In the genomic region with DNA sequence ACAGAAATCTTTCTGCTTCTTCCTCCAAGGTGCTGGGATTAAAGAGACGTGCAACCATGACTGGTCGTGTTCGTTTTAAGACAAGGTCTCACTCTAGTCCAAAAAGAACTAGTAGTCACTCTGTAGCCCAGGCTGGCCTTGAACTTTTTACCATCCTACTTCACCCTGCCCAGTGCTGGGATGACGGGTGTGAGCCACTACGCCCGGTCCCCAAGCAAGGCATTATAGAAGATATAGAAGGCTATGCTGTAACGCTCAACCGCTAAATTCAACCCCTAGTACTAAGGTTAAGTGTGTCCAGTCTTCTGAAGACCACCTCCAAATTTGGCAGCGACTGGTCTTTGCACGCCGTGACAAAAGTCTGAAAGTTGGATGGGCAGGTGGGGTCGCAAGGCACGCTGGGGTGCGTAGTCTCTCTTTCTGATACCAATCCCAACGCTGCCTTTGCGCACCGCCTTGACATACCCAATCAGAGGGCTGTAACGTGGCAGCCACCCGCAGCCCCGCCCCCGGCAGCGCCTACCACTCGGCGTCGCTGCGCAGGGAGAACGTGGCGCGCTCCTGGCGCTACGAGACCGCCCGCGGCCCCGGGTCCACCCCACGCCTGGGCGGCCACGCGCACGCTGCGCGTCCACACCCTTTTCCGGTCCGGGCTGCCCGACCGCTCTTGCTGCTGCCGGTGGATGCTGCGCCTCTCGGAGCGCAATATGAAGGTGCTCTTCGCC, we compare ENCODE assay signal across 8 mouse cellular contexts. TPM values are rescaled to one million over a fixed set of nuclear protein-coding genes. Genes with fewer than 3 reads are reported as not detected.
DNase-seq lines count a peak whose midpoint lies in the region; ATAC-seq lines count a peak whose summit lies in the region.

A gene (plus strand): TSS at position 640 of the 725 bp plus-strand sequence.

- peak within 1 kb of the TSS; percentile 74 to 83 for H3K4me3 ChIP-seq in heart, embryonic 14.5 days (ENCODE audit: control insufficient read depth in 1 of 2, insufficient read depth in 1 of 2, low read depth in 1 of 2, low read length in 2 of 2)
- H3K4me3 ChIP-seq in liver, embryonic 13.5 days (replicated peaks), result peak within 1 kb of the TSS; percentile 85
- H3K4me3 ChIP-seq in stomach, embryonic 16.5 days (replicated peaks; ENCODE audit: low read length), result peak within 1 kb of the TSS; percentile 83

- H3K4me2 ChIP-seq in heart, embryonic 14.5 days (ENCODE audit: low read length), result peak within 1 kb of the TSS; percentile 88
- peak within 1 kb of the TSS; percentile 78 for H3K4me2 ChIP-seq in liver, embryonic 13.5 days
- peak within 1 kb of the TSS; percentile 83 for H3K4me2 ChIP-seq in stomach, embryonic 16.5 days (ENCODE audit: low read depth, low read length)

- peaks cover 3 to 15% of the 10 kb centered on the region in 2 experiments for H3K4me1 ChIP-seq in heart, embryonic 14.5 days (ENCODE audit: control insufficient read depth in 2 of 2, insufficient read depth in 2 of 2, low read length in 2 of 2)
- H3K4me1 ChIP-seq in liver, embryonic 13.5 days (replicated peaks), result peaks cover 34% of the 10 kb centered on the region
- peaks cover 12% of the 10 kb centered on the region for H3K4me1 ChIP-seq in stomach, embryonic 16.5 days (ENCODE audit: control insufficient read depth, insufficient read depth, low read length)

- peak; percentile 93 for DNase-seq in c-Kit-negative CD71-positive TER-119-positive erythroid progenitor cells, embryonic 14.5 days (ENCODE audit: low read depth, low spot score)
- DNase-seq in fibroblast of lung, adult 2 months (ENCODE audit: low read depth), result peak; percentile 94
- DNase-seq in kidney, postnatal 14 days, result peak; percentile 99
- peak; percentile 98 for DNase-seq in liver, embryonic 13.5 days
- peak; percentile 98 for DNase-seq in neural tube, embryonic 10.5 days (ENCODE audit: extremely low spot score, low spot score)

- 3% methylated on average over 51 of the region's 51 CpGs for WGBS in heart, embryonic 14.5 days
- WGBS in liver, embryonic 13.5 days (ENCODE audit: insufficient replicate concordance), result under 1% methylated on average over 51 of the region's 51 CpGs
- under 1% methylated on average over 51 of the region's 51 CpGs for WGBS in stomach, embryonic 16.5 days

- H3K9me3 ChIP-seq in heart, embryonic 14.5 days (ENCODE audit: control insufficient read depth, low read length), result no peaks in the 10 kb centered on the region
- no peaks in the 10 kb centered on the region for H3K9me3 ChIP-seq in liver, embryonic 13.5 days (replicated peaks)
- no peaks in the 10 kb centered on the region for H3K9me3 ChIP-seq in stomach, embryonic 16.5 days (replicated peaks; ENCODE audit: control insufficient read depth, low read length)

- no peaks in the 10 kb centered on the region for H3K27me3 ChIP-seq in heart, embryonic 14.5 days (ENCODE audit: control insufficient read depth, insufficient read depth, low read length)
- H3K27me3 ChIP-seq in liver, embryonic 13.5 days, result no peaks in the 10 kb centered on the region
- H3K27me3 ChIP-seq in stomach, embryonic 16.5 days (ENCODE audit: control insufficient read depth, insufficient read depth, low read length), result no peaks in the 10 kb centered on the region

- H3K9ac ChIP-seq in heart, embryonic 14.5 days (ENCODE audit: low read length), result peak within 1 kb of the TSS; percentile 87
- peak within 1 kb of the TSS; percentile 92 for H3K9ac ChIP-seq in liver, embryonic 13.5 days
- peak within 1 kb of the TSS; percentile 81 for H3K9ac ChIP-seq in stomach, embryonic 16.5 days (ENCODE audit: low read length)

- ATAC-seq in CD4-positive, CD25-positive, alpha-beta regulatory T cell, adult 4 months, result peak; percentile 98
- peak; percentile 96 for ATAC-seq in heart, embryonic 14.5 days (ENCODE audit: insufficient number of reproducible peaks, insufficient read depth, low FRiP score, low read depth)
- peak; percentile 95 for ATAC-seq in liver, embryonic 13.5 days (ENCODE audit: low read depth)
- ATAC-seq in stomach, embryonic 16.5 days (ENCODE audit: insufficient read depth, low FRiP score), result peak; percentile 99

- peak within 1 kb of the TSS; percentile 59 to 63 for H3K27ac ChIP-seq in heart, embryonic 14.5 days (replicated peaks in 1 of 2; ENCODE audit: control insufficient read depth in 1 of 2, insufficient read depth in 1 of 2, low read depth in 2 of 2, low read length in 2 of 2)
- H3K27ac ChIP-seq in liver, embryonic 13.5 days, result peak within 1 kb of the TSS; percentile 89
- H3K27ac ChIP-seq in stomach, embryonic 16.5 days (ENCODE audit: low read length), result peak within 1 kb of the TSS; percentile 80

- peaks cover 31% of the 10 kb centered on the region for H3K36me3 ChIP-seq in heart, embryonic 14.5 days (ENCODE audit: control insufficient read depth, insufficient read depth, low read length)
- peaks cover 32% of the 10 kb centered on the region for H3K36me3 ChIP-seq in liver, embryonic 13.5 days
- H3K36me3 ChIP-seq in stomach, embryonic 16.5 days (ENCODE audit: control insufficient read depth, insufficient read depth, low read length), result peaks cover 7% of the 10 kb centered on the region; the same call in 1 of the 2 replicates

RNA-seq across cellular contexts. Expression of the gene that starts here (rescaled TPM):
- 100 to 1,000 TPM; 439 to 492 TPM for polyA plus RNA-seq in CD4-positive, CD25-positive, alpha-beta regulatory T cell, adult 4 months (2017; shearing (Covaris generic))
- polyA plus RNA-seq in heart, embryonic 14.5 days (2014; fragmentation: Nextera tagmentation; extraction: Ambion mirVana), result 362 and 403 TPM in 2 replicates
- 380 and 383 TPM in 2 replicates for polyA plus RNA-seq in liver, embryonic 13.5 days (2015; fragmentation: Nextera tagmentation; extraction: Ambion mirVana)
- 835 and 861 TPM in 2 replicates for polyA plus RNA-seq in stomach, embryonic 16.5 days (2015; fragmentation: Nextera tagmentation; extraction: Ambion mirVana)

Comparison
In these comparisons a context has a peak if more than half of its experiments do, and no peak if none do; other contexts are left out.
1. Peak in every context shown above with its lines: DNase-seq, ATAC-seq, H3K4me3 ChIP-seq and H3K27ac ChIP-seq.